Mouse (Mus musculus): Measurements from ENCODE around the gene Stk38.

- TF ChIP-seq GATA1 (IDR thresholded peaks at IDR 0.05; ENCODE audit: borderline replicate concordance, low read length) (no peak), FLI1 (IDR thresholded peaks at IDR 0.05; ENCODE audit: low read length) (no peak)
These were observed 983 bp downstream of the Stk38 start for GRCm38 (mm10) chr17:29006812-29007211.

Data from megakaryocyte, embryonic 14.5 days (primary cell).